Mouse (Mus musculus) forebrain, embryonic 15.5 days (tissue): Measurements from ENCODE around the gene Asic1. TPM values are rescaled to one million over a fixed set of nuclear protein-coding genes. Genes with fewer than 3 reads are reported as not detected.
A peak's percentile ranks its signal among the peaks of the same experiment; 100 is the strongest.
"Not testable (repeated sequence)": the region's sequence is repeated elsewhere in the genome, so short reads cannot be mapped to it uniquely, and the experiment has no call there.

Experiments
- ATAC-seq: fragments of 200-750 bp; cut with Nextera tagmentation; replicated peaks from 2 replicates; pipeline ENCODE4 v1.8.0; 2017; ENCODE audit warnings: mild to moderate bottlenecking, moderate TSS enrichment, moderate library complexity
- H3K27ac ChIP-seq: fragments of 300-500 bp; sonication (generic); replicated peaks from 2 replicates; pipeline ENCODE4 v1.5.1; 2015; ENCODE audit warnings: mild to moderate bottlenecking, inconsistent platforms
- H3K27me3 ChIP-seq: fragments of 300-500 bp; sonication (generic); 2 replicates; pipeline ENCODE4 v1.6.1; 2015; ENCODE audit warnings: inconsistent platforms
- H3K36me3 ChIP-seq: fragments of 300-500 bp; sonication (generic); 2 replicates; pipeline ENCODE4 v1.6.1; 2015; ENCODE audit warnings: mild to moderate bottlenecking, inconsistent platforms
- H3K4me1 ChIP-seq: fragments of 300-500 bp; sonication (generic); 2 replicates; pipeline ENCODE4 v1.6.1; 2015; ENCODE audit warnings: inconsistent platforms
- H3K4me2 ChIP-seq: fragments of 300-500 bp; sonication (generic); replicated peaks from 2 replicates; pipeline ENCODE4 v1.6.1; 2015; ENCODE audit warnings: mild to moderate bottlenecking, inconsistent platforms
- H3K4me3 ChIP-seq: fragments of 300-500 bp; sonication (generic); 2 replicates; pipeline ENCODE4 v1.5.1; 2015; ENCODE audit warnings: mild to moderate bottlenecking, inconsistent platforms
- H3K9ac ChIP-seq: fragments of 300-500 bp; sonication (generic); replicated peaks from 2 replicates; pipeline ENCODE4 v1.6.1; 2015; ENCODE audit warnings: mild to moderate bottlenecking, inconsistent platforms
- H3K9me3 ChIP-seq: fragments of 300-500 bp; sonication (generic); 2 replicates; pipeline ENCODE4 v1.6.1; 2016; ENCODE audit warnings: inconsistent platforms
- whole genome bisulfite sequencing: fragments of 180-500 bp; shearing (Covaris S2); methylation state at CpG from one replicate; pipeline ENCODE4 v1.1.7; 2015; ENCODE audit warnings: mixed read lengths; 5-methylcytosine and 5-hydroxymethylcytosine counted together
- polyA plus RNA-seq: library from polyadenylated mRNA; unstranded; fragments of >200 nt; fragmentation: Nextera tagmentation; extraction: Ambion mirVana; gene quantifications from 2 replicates; pipeline ENCODE4 v1.2.1, GENCODE M21; 2015

The Asic1 gene
- polyA plus RNA-seq, 1 experiment from 2014 or later, result 30.4 TPM

DNA sequence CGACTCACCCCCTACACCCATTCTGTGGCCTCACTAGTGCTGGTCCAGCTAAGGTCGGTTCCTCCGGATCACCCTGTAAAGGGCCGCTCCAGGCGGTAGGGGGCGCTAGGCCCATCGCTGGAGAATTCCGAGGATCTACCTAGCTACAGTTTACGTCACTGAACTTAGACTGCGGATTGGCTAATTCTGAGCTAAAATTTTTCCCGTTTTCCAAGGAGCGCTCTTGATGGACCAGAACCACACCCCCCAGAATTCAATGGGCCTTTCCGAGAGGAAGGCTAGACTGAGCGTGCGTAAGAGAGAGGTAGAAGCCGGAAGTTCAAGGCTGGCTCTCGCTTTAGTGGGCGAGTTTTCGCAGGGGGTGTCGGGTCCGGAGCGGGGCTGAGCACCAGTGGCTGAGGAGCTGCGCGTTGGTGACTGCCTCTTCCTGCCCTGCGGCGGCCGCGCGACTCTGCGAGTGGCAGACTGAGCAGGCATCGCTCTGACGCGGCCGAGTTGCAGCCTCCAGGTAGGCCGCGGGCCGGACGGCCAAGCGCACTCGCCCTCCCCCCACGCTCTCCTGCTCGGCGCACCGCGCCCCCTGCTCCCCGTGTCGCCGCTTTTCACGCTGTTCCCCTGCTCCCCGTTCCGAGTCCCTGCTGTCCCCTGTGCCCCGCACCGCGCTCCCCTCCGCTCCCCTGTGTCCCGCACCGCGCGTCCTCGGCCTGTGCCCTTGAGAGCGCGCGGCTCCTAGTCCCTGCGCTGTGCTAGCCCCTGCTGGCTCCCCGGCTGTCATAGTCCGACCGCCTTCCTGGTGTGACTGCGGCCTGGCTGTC, 55.4 kb downstream of the Asic1 start, which contains the start of gene Cox14:
TSS of gene Cox14 (plus strand) at position 278 of the 815 bp plus-strand sequence.
- peak within 1 kb of the TSS; percentile 83 for H3K4me2 ChIP-seq
- ATAC-seq, result peak; percentile 96
- H3K9ac ChIP-seq, result peak within 1 kb of the TSS; percentile 97
- under 1% methylated on average over 67 of the region's 68 CpGs for WGBS
- peaks cover 23% of the 10 kb centered on the region for H3K36me3 ChIP-seq
- peak within 1 kb of the TSS; percentile 89 for H3K27ac ChIP-seq
- H3K4me1 ChIP-seq, result peaks cover 26% of the 10 kb centered on the region
- H3K9me3 ChIP-seq, result no peaks in the 10 kb centered on the region
- no peaks in the 10 kb centered on the region for H3K27me3 ChIP-seq
- peak within 1 kb of the TSS; percentile 83 for H3K4me3 ChIP-seq

DNA sequence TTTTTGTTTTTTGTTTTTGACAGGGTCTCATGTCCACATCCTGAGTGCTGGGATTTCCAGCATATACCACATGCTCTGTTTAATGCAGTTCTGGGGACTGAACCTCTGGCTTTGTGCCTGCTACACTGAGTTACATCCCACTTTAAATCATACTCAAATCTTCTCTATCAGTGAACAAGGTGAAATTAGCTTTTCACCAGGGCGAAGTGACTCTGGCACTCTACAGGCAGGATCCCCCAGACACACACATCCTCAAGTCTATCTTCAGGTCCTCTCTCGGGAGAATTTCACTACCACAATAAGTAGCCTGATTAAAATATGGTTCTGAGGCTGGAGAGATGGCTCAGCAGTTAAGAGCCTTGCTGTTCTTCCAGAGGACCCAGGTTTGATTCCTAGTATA, 56.4 kb downstream of the Asic1 start:
- peak overlapping the region; percentile 83 for H3K4me3 ChIP-seq
- H3K4me2 ChIP-seq, result peak overlapping the region; percentile 83
- H3K36me3 ChIP-seq, result peaks cover 27% of the 10 kb centered on the region
- H3K4me1 ChIP-seq, result peaks cover 26% of the 10 kb centered on the region
- no peak overlapping the region for H3K27ac ChIP-seq
- no peaks in the 10 kb centered on the region for H3K9me3 ChIP-seq
- no peak for ATAC-seq
- H3K27me3 ChIP-seq, result no peaks in the 10 kb centered on the region
- 87% methylated on average over 2 of the region's 2 CpGs for WGBS
- H3K9ac ChIP-seq, result peak overlapping the region; percentile 97

DNA sequence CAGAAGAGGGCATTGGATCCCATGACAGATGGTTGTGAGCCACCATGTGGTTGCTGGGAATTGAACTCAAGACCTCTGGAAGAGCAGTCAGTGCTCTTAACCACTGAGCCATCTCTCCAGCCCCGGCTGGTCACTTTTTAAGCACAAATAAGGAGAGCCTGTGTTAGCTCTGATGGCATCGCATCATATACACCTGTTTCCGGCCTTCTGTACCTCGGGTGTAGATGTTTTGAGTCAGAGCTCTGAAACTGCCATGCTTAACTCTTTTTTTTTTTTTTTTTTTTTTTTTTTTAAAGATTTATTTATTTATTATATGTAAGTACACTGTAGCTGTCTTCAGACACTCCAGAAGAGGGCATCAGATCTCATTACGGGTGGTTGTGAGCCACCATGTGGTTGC, 56.9 kb downstream of the Asic1 start:
- WGBS, result 90% methylated on average over 4 of the region's 5 CpGs
- Histone ChIP-seq H3K36me3 (peaks cover 28% of the 10 kb centered on the region), H3K4me1 (peaks cover 26% of the 10 kb centered on the region)
- ATAC-seq, H3K9me3 ChIP-seq, H3K4me2 ChIP-seq, H3K27me3 ChIP-seq, H3K9ac ChIP-seq, H3K4me3 ChIP-seq, H3K27ac ChIP-seq: not testable (repeated sequence)

DNA sequence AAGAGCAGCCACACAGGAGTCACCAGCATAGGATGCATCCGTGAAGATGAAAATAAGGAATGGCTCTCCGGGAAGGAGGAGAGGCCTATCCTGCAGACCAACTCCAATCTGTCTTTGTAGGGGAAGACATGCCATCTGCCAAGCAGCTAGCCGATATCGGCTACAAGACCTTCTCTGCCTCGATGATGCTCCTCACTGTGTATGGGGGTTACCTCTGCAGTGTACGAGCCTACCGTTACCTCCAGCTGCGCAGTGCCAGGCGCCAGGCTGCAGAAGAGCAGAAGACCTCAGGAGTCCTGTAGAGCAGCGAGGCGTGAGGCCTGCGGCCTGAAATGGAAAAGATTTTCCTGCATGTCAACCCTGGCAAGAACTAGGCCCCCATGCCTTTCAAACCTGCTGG, 57.4 kb downstream of the Asic1 start:
- Histone ChIP-seq H3K4me2 (no peak overlapping the region), H3K4me1 (peaks cover 26% of the 10 kb centered on the region), H3K36me3 (peaks cover 31% of the 10 kb centered on the region), H3K4me3 (no peak overlapping the region), H3K27me3 (no peaks in the 10 kb centered on the region), H3K9me3 (no peaks in the 10 kb centered on the region), H3K27ac (no peak overlapping the region), H3K9ac (no peak overlapping the region)
- WGBS, result 96% methylated on average over 12 of the region's 12 CpGs
- no peak for ATAC-seq

DNA sequence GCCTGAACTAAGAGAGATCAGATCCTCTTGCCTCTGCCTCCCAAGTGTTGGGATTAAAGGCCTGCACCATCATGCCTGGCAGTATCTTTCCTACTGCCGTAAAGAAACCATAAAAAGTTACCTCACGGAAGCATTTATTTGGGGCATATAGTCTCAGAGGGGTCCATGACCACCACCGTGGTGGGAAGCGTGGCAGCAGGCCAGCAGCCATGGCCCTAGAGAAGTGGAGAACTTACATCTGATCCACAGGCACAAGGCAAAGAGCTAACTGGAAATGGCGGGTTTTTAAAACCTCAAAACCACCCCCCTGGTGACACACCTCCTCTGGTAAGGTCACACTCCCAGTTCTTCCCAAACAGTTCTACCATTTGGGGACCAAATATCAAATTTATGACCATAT, 58.0 kb downstream of the Asic1 start:
- H3K4me3 ChIP-seq, result no peak overlapping the region
- H3K27me3 ChIP-seq, result no peaks in the 10 kb centered on the region
- no peak overlapping the region for H3K4me2 ChIP-seq
- peaks cover 36% of the 10 kb centered on the region for H3K36me3 ChIP-seq
- WGBS, result 94% methylated on average over 5 of the region's 5 CpGs
- no peak for ATAC-seq
- no peak overlapping the region for H3K9ac ChIP-seq
- H3K27ac ChIP-seq, result no peak overlapping the region
- H3K4me1 ChIP-seq, result peaks cover 26% of the 10 kb centered on the region
- H3K9me3 ChIP-seq, result no peaks in the 10 kb centered on the region

DNA sequence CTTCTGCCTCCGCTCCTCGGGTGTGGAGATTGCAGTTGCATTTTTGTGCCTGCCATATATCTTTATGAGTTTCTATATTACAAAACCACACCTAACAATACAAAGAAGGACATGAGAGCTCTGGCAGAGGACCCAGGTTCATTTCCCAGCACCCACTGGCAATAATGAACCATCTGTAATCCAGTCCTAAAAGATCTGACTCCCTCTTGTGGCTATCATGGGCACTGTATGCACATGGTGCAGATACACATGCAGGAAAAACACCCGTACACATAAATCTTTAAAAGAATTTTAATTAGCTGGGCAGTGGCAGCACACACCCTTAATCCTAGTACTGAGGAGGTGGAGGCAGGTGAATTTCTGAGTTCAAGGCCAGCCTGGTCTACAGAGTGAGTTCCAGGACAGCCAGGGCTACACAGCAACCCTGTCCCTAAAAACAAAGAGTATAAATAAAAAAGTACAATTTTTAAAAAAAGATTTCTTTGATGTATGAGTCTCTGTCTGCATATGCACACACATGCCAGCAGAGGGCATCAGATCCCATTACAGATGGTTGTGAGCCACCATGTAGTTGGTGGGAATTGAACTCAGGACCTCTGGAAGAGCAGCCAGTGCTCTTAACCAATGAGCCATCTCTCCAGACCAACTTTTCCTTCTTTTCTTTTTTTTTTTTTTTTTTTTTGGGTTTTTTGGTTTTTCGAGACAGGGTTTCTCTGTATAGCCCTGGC, 59.1 kb downstream of the Asic1 start:
- Histone ChIP-seq H3K4me1 (peaks cover 17% of the 10 kb centered on the region), H3K9ac (no peak overlapping the region), H3K9me3 (no peaks in the 10 kb centered on the region), H3K36me3 (peaks cover 39% of the 10 kb centered on the region), H3K4me2 (no peak overlapping the region), H3K4me3 (no peak overlapping the region), H3K27me3 (no peaks in the 10 kb centered on the region), H3K27ac (no peak overlapping the region)
- WGBS, result 97% methylated on average over 4 of the region's 4 CpGs
- ATAC-seq, result no peak

DNA sequence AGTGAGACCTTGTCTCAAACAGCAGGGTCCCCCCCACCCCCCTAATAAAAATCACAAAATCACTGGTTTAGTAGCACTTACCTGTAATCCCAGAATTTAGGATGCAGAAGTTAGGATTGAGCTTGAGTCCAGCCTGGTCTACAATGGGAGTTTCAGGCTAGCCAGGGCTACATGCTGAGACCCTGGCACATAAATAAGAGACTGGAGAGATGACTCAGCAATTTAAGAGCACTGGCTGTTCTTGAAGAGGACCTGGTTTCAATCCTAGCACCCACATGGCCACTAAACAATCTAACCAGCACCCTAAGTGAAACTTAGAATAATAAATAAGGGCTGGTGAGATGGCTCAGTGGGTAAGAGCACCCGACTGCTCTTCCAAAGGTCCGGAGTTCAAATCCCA, 61.0 kb downstream of the Asic1 start:
- Histone ChIP-seq H3K4me2 (no peak overlapping the region), H3K4me3 (no peak overlapping the region), H3K27me3 (no peaks in the 10 kb centered on the region), H3K9me3 (no peaks in the 10 kb centered on the region), H3K4me1 (peaks cover 6% of the 10 kb centered on the region), H3K27ac (no peak overlapping the region), H3K36me3 (peaks cover 48% of the 10 kb centered on the region), H3K9ac (no peak overlapping the region)
- WGBS, result 96% methylated on average over 2 of the region's 2 CpGs
- ATAC-seq, result no peak

DNA sequence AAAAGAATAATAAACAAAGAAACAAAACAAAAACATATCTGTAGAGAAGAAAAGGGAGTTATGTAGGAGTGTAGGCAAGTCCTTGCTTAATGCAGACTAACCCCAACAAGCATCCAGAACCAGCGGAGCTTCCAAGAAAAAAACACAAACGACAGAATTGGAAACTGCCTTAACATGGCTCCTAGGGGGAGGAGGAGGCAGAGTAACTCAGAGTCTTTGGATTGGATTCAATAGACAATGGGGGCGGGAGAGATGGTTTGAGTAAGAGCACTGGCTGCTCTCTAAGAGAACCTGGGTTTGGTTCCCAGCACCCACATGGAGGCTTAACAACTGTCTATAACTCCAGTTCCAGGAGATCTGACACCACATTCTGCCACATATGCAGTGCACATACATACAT, 61.5 kb downstream of the Asic1 start:
- 92% methylated on average over 3 of the region's 3 CpGs for WGBS
- H3K4me2 ChIP-seq, result no peak overlapping the region
- no peak for ATAC-seq

DNA sequence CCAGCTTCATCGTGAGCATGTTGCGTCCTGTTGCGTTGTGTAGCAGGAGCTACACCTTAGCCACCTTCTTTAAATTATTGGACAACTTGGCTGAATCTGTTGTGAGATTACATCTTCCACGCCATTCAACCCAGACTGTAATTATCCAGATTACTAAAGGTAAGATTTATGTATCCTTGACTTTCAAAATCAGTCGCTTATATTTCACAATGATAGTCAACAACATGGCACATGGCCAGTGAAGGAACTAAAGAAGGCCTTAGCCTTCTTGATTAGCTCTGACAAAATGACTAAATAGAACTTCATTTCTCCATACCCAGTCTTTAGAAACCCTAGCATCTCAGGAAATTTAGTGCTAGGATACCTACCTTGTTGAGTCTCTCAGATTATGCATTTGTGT, 63.0 kb downstream of the Asic1 start:
- Histone ChIP-seq H3K4me2 (no peak overlapping the region), H3K9me3 (no peaks in the 10 kb centered on the region), H3K36me3 (peaks cover 57% of the 10 kb centered on the region), H3K9ac (no peak overlapping the region), H3K4me3 (no peak overlapping the region), H3K27ac (no peak overlapping the region), H3K27me3 (no peaks in the 10 kb centered on the region), H3K4me1 (no peaks in the 10 kb centered on the region)
- 96% methylated on average over 5 of the region's 5 CpGs for WGBS
- ATAC-seq, result no peak

More for the DNA sequence above, 61.5 kb downstream of the Asic1 start:
- peaks cover 1% of the 10 kb centered on the region for H3K4me1 ChIP-seq
- no peaks in the 10 kb centered on the region for H3K27me3 ChIP-seq
- peaks cover 53% of the 10 kb centered on the region for H3K36me3 ChIP-seq
- H3K9me3 ChIP-seq, result no peaks in the 10 kb centered on the region
- no peak overlapping the region for H3K4me3 ChIP-seq
- H3K9ac ChIP-seq, result no peak overlapping the region
- H3K27ac ChIP-seq, result no peak overlapping the region

DNA sequence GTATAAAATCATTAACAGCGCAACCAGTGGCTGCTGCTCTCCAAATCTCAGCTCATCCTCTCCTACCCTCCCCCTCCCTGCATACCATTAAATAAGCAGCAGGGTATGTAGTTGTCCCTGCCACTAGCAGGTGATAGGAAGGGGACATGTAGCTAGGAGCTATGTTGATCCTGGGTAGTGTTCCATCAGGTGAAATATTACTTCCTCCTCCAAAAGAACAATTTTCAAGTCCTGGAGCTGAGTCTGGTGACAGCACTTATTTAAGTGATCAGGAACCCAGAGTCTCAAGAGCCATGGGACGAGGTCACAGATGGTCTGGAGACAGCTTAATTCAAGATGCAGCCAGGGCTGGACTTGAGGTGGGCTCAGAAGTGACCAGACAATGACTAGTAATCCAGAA, 65.5 kb downstream of the Asic1 start:
- Histone ChIP-seq H3K4me3 (no peak overlapping the region), H3K9me3 (no peaks in the 10 kb centered on the region), H3K4me2 (no peak overlapping the region), H3K27me3 (no peaks in the 10 kb centered on the region), H3K4me1 (no peaks in the 10 kb centered on the region), H3K27ac (no peak overlapping the region), H3K36me3 (peaks cover 65% of the 10 kb centered on the region), H3K9ac (no peak overlapping the region)
- whole genome bisulfite sequencing, result 91% methylated on average over 2 of the region's 2 CpGs
- ATAC-seq, result no peak

DNA sequence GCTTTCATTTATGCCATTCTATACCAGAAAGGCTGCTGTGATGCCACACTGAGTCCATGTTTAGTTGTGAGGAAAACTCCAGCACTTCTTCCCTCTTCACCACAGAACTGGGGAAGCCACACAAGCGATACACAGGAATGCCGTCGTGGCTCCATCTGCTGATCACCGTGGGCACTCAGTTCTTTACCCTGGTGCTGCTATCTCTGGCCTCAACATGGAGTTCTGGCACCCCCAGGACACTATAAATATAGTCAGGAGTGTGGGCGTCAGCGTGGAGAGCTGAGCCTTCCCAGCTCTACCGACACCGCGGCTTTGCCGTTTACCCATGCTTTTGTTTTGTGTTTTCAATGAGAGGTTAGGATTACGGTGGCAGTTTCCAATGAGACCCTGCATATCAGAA, 66.5 kb downstream of the Asic1 start:
- Histone ChIP-seq H3K27me3 (no peaks in the 10 kb centered on the region), H3K36me3 (peaks cover 65% of the 10 kb centered on the region), H3K9ac (no peak overlapping the region), H3K9me3 (no peaks in the 10 kb centered on the region), H3K4me2 (no peak overlapping the region), H3K4me3 (no peak overlapping the region), H3K27ac (no peak overlapping the region), H3K4me1 (no peaks in the 10 kb centered on the region)
- 90% methylated on average over 11 of the region's 11 CpGs for WGBS
- ATAC-seq, result no peak

DNA sequence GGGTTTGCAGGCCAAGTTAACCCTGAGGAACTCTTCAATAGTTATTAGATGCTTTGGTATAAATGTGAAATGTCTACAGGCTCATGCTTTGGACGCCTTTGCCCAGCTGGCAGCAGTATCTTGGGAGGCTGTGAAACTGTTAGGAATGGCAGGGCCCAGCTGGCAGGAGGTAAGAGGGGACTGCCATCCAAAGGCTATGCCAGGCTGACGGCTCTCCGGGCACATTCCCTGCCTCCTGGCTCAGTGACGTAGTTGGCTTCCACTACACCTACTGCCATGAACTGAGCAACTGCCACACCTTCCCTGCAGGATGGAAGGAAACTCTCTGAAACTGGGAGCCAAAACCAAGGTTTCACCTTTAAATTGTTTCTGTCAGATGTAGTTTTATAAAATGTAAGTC, 70.1 kb downstream of the Asic1 start:
- Histone ChIP-seq H3K4me3 (no peak overlapping the region), H3K27ac (no peak overlapping the region), H3K27me3 (no peaks in the 10 kb centered on the region), H3K9ac (no peak overlapping the region), H3K4me2 (no peak overlapping the region), H3K4me1 (no peaks in the 10 kb centered on the region), H3K9me3 (no peaks in the 10 kb centered on the region), H3K36me3 (peaks cover 65% of the 10 kb centered on the region)
- 82% methylated on average over 4 of the region's 4 CpGs for WGBS
- no peak for ATAC-seq
